ENCODE assay signal across 8 mouse cellular contexts in genomic region chr2:27983884-27984283, GRCm38 (mm10).
DNase-seq lines count a peak whose midpoint lies in the region; ATAC-seq lines count a peak whose summit lies in the region.

No protein-coding gene starts in this region.

- no peak overlapping the region for H3K27ac ChIP-seq in forebrain, embryonic 14.5 days (ENCODE audit: low read depth, low read length)
- no peak overlapping the region for H3K27ac ChIP-seq in forebrain, embryonic 12.5 days
- peak overlapping the region; percentile 99 for H3K27ac ChIP-seq in liver, embryonic 13.5 days

- H3K36me3 ChIP-seq in forebrain, embryonic 14.5 days (ENCODE audit: control insufficient read depth, insufficient read depth, low read length) = no peaks in the 10 kb centered on the region
- no peaks in the 10 kb centered on the region; the same call in 1 of the 2 replicates for H3K36me3 ChIP-seq in forebrain, embryonic 12.5 days (replicated peaks)
- no peaks in the 10 kb centered on the region for H3K36me3 ChIP-seq in liver, embryonic 13.5 days

- 54% methylated on average over 3 of the region's 3 CpGs for WGBS in forebrain, embryonic 14.5 days
- WGBS in forebrain, embryonic 12.5 days = 48% methylated on average over 3 of the region's 3 CpGs
- 31% methylated on average over 3 of the region's 3 CpGs for WGBS in liver, embryonic 13.5 days (ENCODE audit: insufficient replicate concordance)

- no peaks in the 10 kb centered on the region for H3K4me1 ChIP-seq in forebrain, embryonic 14.5 days (ENCODE audit: control insufficient read depth, insufficient read depth, low read length)
- no peaks in the 10 kb centered on the region for H3K4me1 ChIP-seq in forebrain, embryonic 12.5 days
- H3K4me1 ChIP-seq in liver, embryonic 13.5 days (replicated peaks) = peaks cover 100% of the 10 kb centered on the region

- no peak for ATAC-seq in forebrain, embryonic 14.5 days
- ATAC-seq in forebrain, embryonic 12.5 days (ENCODE audit: low FRiP score) = no peak
- 0 out of 2 replicates have a peak, but pooled peaks have one; percentile 18 for ATAC-seq in liver, embryonic 13.5 days (ENCODE audit: low read depth)

- no peak overlapping the region for H3K4me2 ChIP-seq in forebrain, embryonic 14.5 days (ENCODE audit: low read length)
- no peak overlapping the region for H3K4me2 ChIP-seq in forebrain, embryonic 12.5 days
- no peak overlapping the region for H3K4me2 ChIP-seq in liver, embryonic 13.5 days

- H3K9me3 ChIP-seq in forebrain, embryonic 14.5 days (replicated peaks; ENCODE audit: control insufficient read depth, low read length) = no peaks in the 10 kb centered on the region
- H3K9me3 ChIP-seq in forebrain, embryonic 12.5 days = no peaks in the 10 kb centered on the region
- H3K9me3 ChIP-seq in liver, embryonic 13.5 days (replicated peaks) = no peaks in the 10 kb centered on the region

- H3K27me3 ChIP-seq in forebrain, embryonic 14.5 days (replicated peaks; ENCODE audit: control insufficient read depth, insufficient read depth, low read length) = no peaks in the 10 kb centered on the region
- no peaks in the 10 kb centered on the region for H3K27me3 ChIP-seq in forebrain, embryonic 12.5 days
- H3K27me3 ChIP-seq in liver, embryonic 13.5 days = no peaks in the 10 kb centered on the region

- peak; percentile 43 for DNase-seq in forebrain, embryonic 14.5 days (ENCODE audit: low spot score)
- DNase-seq in ovary, postnatal 36 days (ENCODE audit: low spot score) = peak; percentile 42
- no peak for DNase-seq in ovary, postnatal 10 days (ENCODE audit: low spot score)
- peak; percentile 79 for DNase-seq in cerebellum, adult 9-10 months
- peak; percentile 33 to 54 for DNase-seq in heart, postnatal 14 days
- DNase-seq in liver, embryonic 13.5 days = peak; percentile 71
- DNase-seq in spleen, adult 12 weeks (ENCODE audit: low spot score) = peak; percentile 50

- intact Hi-C loops in heart, postnatal 14 days (cut with DNase I) = loop anchor here (5.0 kb wide), 1 partner anchor 438 kb away; no protein-coding TSS in a partner anchor

- H3K4me3 ChIP-seq in forebrain, embryonic 14.5 days (ENCODE audit: low read depth, low read length) = no peak overlapping the region
- H3K4me3 ChIP-seq in forebrain, embryonic 12.5 days (replicated peaks) = no peak overlapping the region
- H3K4me3 ChIP-seq in liver, embryonic 13.5 days (replicated peaks) = no peak overlapping the region

- no peak overlapping the region for H3K9ac ChIP-seq in forebrain, embryonic 14.5 days (ENCODE audit: low read length)
- no peak overlapping the region for H3K9ac ChIP-seq in forebrain, embryonic 12.5 days
- H3K9ac ChIP-seq in liver, embryonic 13.5 days = peak overlapping the region; percentile 79
